Mouse (Mus musculus) forebrain, embryonic 14.5 days (tissue): ENCODE results near the gene Nrp2. TPM values are rescaled to one million over a fixed set of nuclear protein-coding genes. Genes with fewer than 3 reads are reported as not detected.

Source experiments
- ATAC-seq: fragments of 200-750 bp; cut with Nextera tagmentation; 2 replicates; pipeline ENCODE4 v1.8.0; 2017; ENCODE audit warnings: mild to moderate bottlenecking, moderate library complexity
- DNase-seq: peaks from one replicate; pipeline ENCODE4 v3.0.0-alpha.2; 2015; ENCODE audit warnings: low spot score
- H3K27ac ChIP-seq: fragments of 300-500 bp; sonication (generic); 2 replicates; pipeline ENCODE4 v1.5.1; 2014; ENCODE audit warnings: low read depth, mild to moderate bottlenecking, control low read depth, low read length, moderate library complexity
- H3K27me3 ChIP-seq: fragments of 300-500 bp; sonication (generic); replicated peaks from 2 replicates; pipeline ENCODE4 v1.6.1; 2014; ENCODE audit warnings: low read length, control low read depth, mixed read lengths; ENCODE audit not compliant: control insufficient read depth, insufficient read depth
- H3K36me3 ChIP-seq: fragments of 300-500 bp; sonication (generic); 2 replicates; pipeline ENCODE4 v1.6.1; 2014; ENCODE audit warnings: low read length, control low read depth; ENCODE audit not compliant: control insufficient read depth, insufficient read depth
- H3K4me1 ChIP-seq: fragments of 300-500 bp; sonication (generic); 2 replicates; pipeline ENCODE4 v1.6.1; 2014; ENCODE audit warnings: antibody characterized with exemption, low read length, control low read depth; ENCODE audit not compliant: control insufficient read depth, insufficient read depth
- H3K4me2 ChIP-seq: fragments of 300-500 bp; sonication (generic); 2 replicates; pipeline ENCODE4 v1.6.1; 2014; ENCODE audit warnings: mild to moderate bottlenecking, control low read depth, low read length
- H3K4me3 ChIP-seq: fragments of 300-500 bp; sonication (generic); 2 replicates; pipeline ENCODE4 v1.5.1; 2014; ENCODE audit warnings: low read depth, low read length, control low read depth
- H3K9ac ChIP-seq: fragments of 300-500 bp; sonication (generic); 2 replicates; pipeline ENCODE4 v1.6.1; 2014; ENCODE audit warnings: mild to moderate bottlenecking, low read length, control low read depth, moderate library complexity
- H3K9me3 ChIP-seq: fragments of 300-500 bp; sonication (generic); replicated peaks from 2 replicates; pipeline ENCODE4 v1.6.1; 2016; ENCODE audit warnings: low read length, control low read depth, mixed read lengths; ENCODE audit not compliant: control insufficient read depth
- WGBS: fragments of 180-500 bp; shearing (Covaris S2); extraction: QIAGEN DNeasy Blood & Tissue Kit; methylation state at CpG from one replicate; pipeline ENCODE4 v1.1.7; 2014; 5-methylcytosine and 5-hydroxymethylcytosine counted together
- polyA plus RNA-seq: library from polyadenylated mRNA; unstranded; fragments of >200 nt; fragmentation: Nextera tagmentation; extraction: Ambion mirVana; gene quantifications from 2 replicates; pipeline ENCODE4 v1.2.1, GENCODE M21; 2014

The Nrp2 gene
- polyA plus RNA-seq, 1 experiment from 2014 or later = 16.3 TPM

DNA sequence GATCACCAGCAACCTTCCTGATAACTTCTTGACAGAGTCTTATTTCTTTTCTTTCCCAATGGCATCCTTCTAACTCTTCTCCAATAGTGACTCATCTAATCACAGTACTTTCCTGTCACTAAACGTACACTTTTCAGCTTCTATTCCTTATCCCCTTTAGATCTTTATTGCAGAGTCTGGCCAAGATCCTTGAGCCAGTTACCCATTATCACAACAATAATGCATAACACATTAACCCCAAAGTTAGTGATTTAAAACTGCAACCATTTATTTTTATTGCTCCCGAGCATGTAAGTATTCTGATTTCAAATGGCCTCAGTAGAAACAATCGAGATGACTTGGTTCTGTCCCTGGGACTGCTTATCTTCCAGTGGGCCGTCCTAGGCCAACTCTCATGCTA is 150.9 kb downstream of the Nrp2 start:
- no peak overlapping the region for H3K4me3 ChIP-seq
- no peak overlapping the region for H3K9ac ChIP-seq
- no peaks in the 10 kb centered on the region for H3K4me1 ChIP-seq
- no peaks in the 10 kb centered on the region for H3K27me3 ChIP-seq
- WGBS = 90% methylated on average over 4 of the region's 4 CpGs
- ATAC-seq (no peak), DNase-seq (no peak)
- H3K4me2 ChIP-seq = no peak overlapping the region
- H3K9me3 ChIP-seq = no peaks in the 10 kb centered on the region
- no peak overlapping the region for H3K27ac ChIP-seq
- H3K36me3 ChIP-seq = no peaks in the 10 kb centered on the region

- DNase-seq (no peak), ATAC-seq (no peak)
- no peaks in the 10 kb centered on the region for H3K4me1 ChIP-seq
- no peaks in the 10 kb centered on the region for H3K27me3 ChIP-seq
- H3K9ac ChIP-seq = no peak overlapping the region
- 36% methylated on average over 2 of the region's 2 CpGs for whole genome bisulfite sequencing
- H3K4me2 ChIP-seq = no peak overlapping the region
- H3K27ac ChIP-seq = no peak overlapping the region
- H3K9me3 ChIP-seq = peaks cover 5% of the 10 kb centered on the region; the same call in 1 of the 2 replicates
- no peak overlapping the region for H3K4me3 ChIP-seq
- no peaks in the 10 kb centered on the region for H3K36me3 ChIP-seq
Measured at GRCm38 (mm10) chr1:62859098-62859497, 156.0 kb downstream of the Nrp2 start.

DNA sequence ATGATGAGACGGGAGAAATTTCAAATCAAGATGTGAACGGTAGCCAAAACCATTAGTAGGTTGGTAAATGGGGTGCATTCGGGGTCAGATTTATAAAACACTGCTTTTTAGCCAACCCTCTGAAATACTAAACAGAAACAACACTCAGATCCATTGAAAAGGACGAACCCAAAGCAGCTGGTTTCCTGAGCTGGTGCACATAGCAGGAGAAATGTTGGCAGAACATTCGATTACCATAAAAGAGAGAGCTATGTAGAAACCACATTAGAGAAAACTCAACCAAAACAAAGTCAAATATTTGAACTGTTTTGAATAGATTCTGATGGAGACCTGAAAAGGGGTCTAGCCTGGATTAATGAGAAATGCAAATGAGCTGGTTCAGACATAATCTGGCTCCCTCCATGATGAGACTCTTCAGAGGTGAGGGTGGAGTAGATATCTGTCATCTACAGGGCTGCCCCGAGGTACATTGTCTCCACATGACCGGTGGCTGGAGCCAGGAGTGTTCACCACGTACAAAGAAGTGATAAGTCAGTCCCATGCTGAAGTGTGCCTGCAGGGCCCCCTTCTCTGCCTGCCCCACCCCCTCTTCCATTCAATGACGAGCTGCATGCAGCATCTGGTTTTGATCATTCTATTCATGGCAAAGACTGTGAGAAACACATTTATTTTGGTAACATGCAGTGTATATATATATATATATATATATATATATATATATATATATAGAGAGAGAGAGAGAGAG is 156.6 kb downstream of the Nrp2 start:
- ATAC-seq = no peak
- no peak overlapping the region for H3K27ac ChIP-seq
- H3K4me2 ChIP-seq = no peak overlapping the region
- no peaks in the 10 kb centered on the region for H3K27me3 ChIP-seq
- no peak overlapping the region for H3K4me3 ChIP-seq
- H3K36me3 ChIP-seq = no peaks in the 10 kb centered on the region
- WGBS = 68% methylated on average over 9 of the region's 9 CpGs
- DNase-seq = no peak
- no peaks in the 10 kb centered on the region for H3K4me1 ChIP-seq
- peaks cover 5% of the 10 kb centered on the region; the same call in 1 of the 2 replicates for H3K9me3 ChIP-seq
- H3K9ac ChIP-seq = no peak overlapping the region

GRCm38 (mm10) chr1:62860327-62860726 is 157.2 kb downstream of the Nrp2 start:
- ATAC-seq (no peak), DNase-seq (no peak)
- no peaks in the 10 kb centered on the region for H3K36me3 ChIP-seq
- H3K27ac ChIP-seq = no peak overlapping the region; the same call in 1 of the 2 replicates
- peaks cover 5% of the 10 kb centered on the region; the same call in 1 of the 2 replicates for H3K9me3 ChIP-seq
- no peaks in the 10 kb centered on the region for H3K27me3 ChIP-seq
- H3K4me2 ChIP-seq = no peak overlapping the region
- no peak overlapping the region for H3K4me3 ChIP-seq
- H3K4me1 ChIP-seq = no peaks in the 10 kb centered on the region
- no peak overlapping the region for H3K9ac ChIP-seq
- 87% methylated on average over 5 of the region's 5 CpGs for WGBS

DNA sequence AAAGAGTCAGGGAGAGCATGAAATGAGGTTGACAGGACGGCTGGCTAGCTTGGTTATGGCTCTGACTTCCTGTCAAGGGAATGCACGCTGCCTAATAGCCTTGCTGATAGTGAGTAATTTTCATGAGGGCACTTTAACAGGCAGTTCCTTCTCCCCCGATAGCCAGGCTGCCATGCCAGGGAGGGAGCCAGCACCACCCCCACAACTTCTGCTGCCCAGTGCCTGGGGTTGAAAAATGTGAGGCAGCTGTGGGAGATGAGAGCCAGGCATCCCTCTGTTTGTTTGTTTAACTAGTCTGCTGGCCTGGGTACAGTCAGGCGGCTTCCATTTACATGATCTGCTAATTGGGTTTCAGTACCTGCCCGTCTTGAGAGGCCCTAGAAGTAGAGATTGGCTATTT is 157.7 kb downstream of the Nrp2 start:
- Histone ChIP-seq H3K9ac (no peak overlapping the region), H3K27me3 (no peaks in the 10 kb centered on the region), H3K36me3 (no peaks in the 10 kb centered on the region), H3K4me3 (no peak overlapping the region), H3K27ac (no peak overlapping the region; the same call in 1 of the 2 replicates), H3K9me3 (peaks cover 5% of the 10 kb centered on the region; the same call in 1 of the 2 replicates), H3K4me2 (no peak overlapping the region), H3K4me1 (no peaks in the 10 kb centered on the region)
- WGBS = 61% methylated on average over 5 of the region's 5 CpGs
- no peak for ATAC-seq
- DNase-seq = no peak
